Mouse (Mus musculus): ENCODE data around the gene Scgb1b30. TPM values are rescaled to one million over a fixed set of nuclear protein-coding genes. Genes with fewer than 3 reads are reported as not detected.
"Not testable (repeated sequence)": the region's sequence is repeated elsewhere in the genome, so short reads cannot be mapped to it uniquely, and the experiment has no call there.

The Scgb1b30 gene
- total RNA-seq (2021), result not detected
- long read RNA-seq, experiment 1, result 0 reads
- long read RNA-seq, experiment 2, result 0 reads

GRCm38 (mm10) chr7:34094911-34095481 lies at the start of gene Scgb1b30:
Gene Scgb1b30 (plus strand): TSS chr7:34095431.
- H3K27ac ChIP-seq, result no peak within 1 kb of the TSS
- no peak for TF ChIP-seq CTCF (IDR thresholded peaks at IDR 0.05)
- intact Hi-C loops (cut with DNase I), result no loop called here
- no peak for DNase-seq
- no peak within 1 kb of the TSS for H3K4me3 ChIP-seq

- intact Hi-C loops (cut with DNase I); DNase-seq; H3K27ac ChIP-seq; H3K4me3 ChIP-seq: not testable (repeated sequence)
These were observed 27.1 kb upstream of the Scgb1b30 start for GRCm38 (mm10) chr7:34068132-34068531.

DNA sequence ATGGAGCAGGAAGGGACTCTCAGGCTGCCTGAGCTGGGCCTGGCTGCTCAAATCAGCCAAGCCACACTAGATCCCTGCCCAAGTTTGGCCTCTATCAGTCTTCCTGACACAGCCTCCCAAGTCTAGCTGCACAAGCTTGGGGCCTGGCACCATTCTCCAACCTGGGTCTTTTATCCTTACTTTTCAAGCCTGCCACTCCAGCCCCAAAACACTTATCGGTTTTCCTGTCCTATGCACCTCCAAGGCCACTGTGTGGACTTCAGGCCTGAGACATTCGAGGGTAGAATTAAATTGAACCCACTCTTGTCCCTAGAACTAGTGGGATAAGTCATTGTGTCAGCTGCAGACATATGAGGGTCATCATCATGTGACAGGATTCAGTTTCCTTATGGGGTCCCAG lies 4.8 kb downstream of the Scgb1b30 start:
- no peak for DNase-seq
- H3K4me3 ChIP-seq, result no peak overlapping the region
- no peak for TF ChIP-seq CTCF (IDR thresholded peaks at IDR 0.05)
- intact Hi-C loops (cut with DNase I), result no loop called here
- no peak overlapping the region for H3K27ac ChIP-seq

DNA sequence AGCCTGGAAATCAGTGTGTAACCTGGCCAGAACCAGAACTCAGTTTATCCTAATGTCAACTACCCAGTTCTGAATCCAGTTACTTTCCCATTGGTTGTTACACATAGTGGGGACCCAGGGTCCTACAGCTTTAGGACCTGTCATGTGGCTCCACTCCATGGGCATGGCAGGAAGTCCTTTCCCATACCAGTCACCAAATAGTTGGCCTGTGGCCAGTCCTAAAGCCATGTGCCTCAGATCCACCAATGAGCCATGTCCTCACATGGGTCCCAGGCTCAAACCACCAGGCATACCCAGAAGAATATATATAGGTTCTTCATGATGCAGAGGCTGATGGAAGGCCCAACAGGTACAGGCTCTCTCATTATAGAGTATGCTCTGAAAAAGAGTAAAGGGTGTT lies 6.0 kb downstream of the Scgb1b30 start:
- Histone ChIP-seq H3K4me3 (no peak overlapping the region), H3K27ac (no peak overlapping the region)
- no peak for TF ChIP-seq CTCF (IDR thresholded peaks at IDR 0.05)
- intact Hi-C loops (cut with DNase I), result no loop called here
- DNase-seq, result no peak

GRCm38 (mm10) chr7:34109190-34109589 lies 14.0 kb downstream of the Scgb1b30 start:
- intact Hi-C loops (cut with DNase I), result no loop called here
- no peak for DNase-seq
- TF ChIP-seq CTCF (IDR thresholded peaks at IDR 0.05), result no peak
- Histone ChIP-seq H3K4me3 (no peak overlapping the region), H3K27ac (no peak overlapping the region)

- intact Hi-C loops (cut with DNase I), result no loop called here
- no peak for TF ChIP-seq CTCF (IDR thresholded peaks at IDR 0.05)
- DNase-seq, result no peak
These were observed 21.4 kb downstream of the Scgb1b30 start for GRCm38 (mm10) chr7:34116601-34117000.

GRCm38 (mm10) chr7:34120636-34121035 lies 25.4 kb downstream of the Scgb1b30 start:
- H3K27ac ChIP-seq; intact Hi-C loops (cut with DNase I); H3K4me3 ChIP-seq: not testable (repeated sequence)
- DNase-seq, result peak; percentile 1

More at GRCm38 (mm10) chr7:34116601-34117000, 21.4 kb downstream of the Scgb1b30 start:
- no peak overlapping the region for H3K27ac ChIP-seq
- no peak overlapping the region for H3K4me3 ChIP-seq

GRCm38 (mm10) chr7:34122987-34123720 lies 27.9 kb downstream of the Scgb1b30 start:
- no peak for DNase-seq
- intact Hi-C loops (cut with DNase I), result no loop called here
- no peak overlapping the region for H3K27ac ChIP-seq
- H3K4me3 ChIP-seq, result no peak overlapping the region
- peak; percentile 38; the same call in 1 of the 2 replicates for TF ChIP-seq CTCF (IDR thresholded peaks at IDR 0.05)

DNA sequence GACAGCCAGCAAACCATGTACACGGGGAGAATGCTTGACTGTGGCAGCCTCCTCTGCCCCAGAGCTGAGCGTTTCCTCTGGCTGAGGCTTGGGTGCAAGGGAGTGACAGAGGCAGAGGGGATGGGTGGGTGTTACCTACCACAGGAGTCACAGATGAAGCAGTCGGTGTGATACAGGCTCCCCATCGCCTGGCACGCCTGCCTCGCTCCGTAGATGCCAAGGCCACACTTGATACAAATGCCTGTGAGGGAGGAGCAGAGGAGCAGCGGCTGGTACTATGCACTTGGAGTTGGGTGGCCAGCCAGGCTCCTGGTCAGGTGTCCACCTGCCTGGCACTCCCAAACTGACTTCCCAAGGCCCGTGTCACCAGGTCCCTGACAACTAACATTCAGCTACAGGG lies 30.1 kb downstream of the Scgb1b30 start:
- TF ChIP-seq CTCF (IDR thresholded peaks at IDR 0.05), result no peak
- H3K4me3 ChIP-seq, result no peak overlapping the region
- DNase-seq, result no peak
- intact Hi-C loops (cut with DNase I), result no loop called here
- H3K27ac ChIP-seq, result no peak overlapping the region

GRCm38 (mm10) chr7:34126291-34126690 lies 31.1 kb downstream of the Scgb1b30 start:
- Histone ChIP-seq H3K4me3 (no peak overlapping the region), H3K27ac (no peak overlapping the region)
- intact Hi-C loops (cut with DNase I), result no loop called here
- no peak for DNase-seq
- no peak for TF ChIP-seq CTCF (IDR thresholded peaks at IDR 0.05)

DNA sequence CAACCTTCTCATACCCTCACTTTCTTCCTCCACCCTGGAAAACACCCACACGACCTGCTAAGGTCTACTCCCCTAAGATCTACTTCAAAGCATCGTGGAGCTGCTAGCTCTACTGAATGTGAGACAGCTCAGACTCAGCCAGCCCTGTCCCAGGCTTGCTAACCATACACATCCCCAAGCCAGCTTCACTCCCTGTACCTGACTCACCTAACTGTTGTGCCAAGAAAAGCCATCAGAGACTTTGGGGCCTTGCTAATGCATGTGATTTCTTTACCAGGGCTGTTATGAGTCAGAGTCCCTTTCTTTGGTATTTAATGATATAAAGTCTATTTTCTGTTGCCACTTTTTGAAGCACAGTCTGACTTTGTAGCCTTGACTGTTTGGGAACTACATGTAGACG lies 35.9 kb downstream of the Scgb1b30 start:
- DNase-seq, result no peak
- no peak for TF ChIP-seq CTCF (IDR thresholded peaks at IDR 0.05)
- intact Hi-C loops (cut with DNase I), result loop anchor here (5.0 kb wide), 1 partner anchor 66 kb away; the partner anchor contains the start of gene Pdcd2l
- H3K4me3 ChIP-seq, result peak overlapping the region; percentile 77
- peak overlapping the region; percentile 72 for H3K27ac ChIP-seq

DNA sequence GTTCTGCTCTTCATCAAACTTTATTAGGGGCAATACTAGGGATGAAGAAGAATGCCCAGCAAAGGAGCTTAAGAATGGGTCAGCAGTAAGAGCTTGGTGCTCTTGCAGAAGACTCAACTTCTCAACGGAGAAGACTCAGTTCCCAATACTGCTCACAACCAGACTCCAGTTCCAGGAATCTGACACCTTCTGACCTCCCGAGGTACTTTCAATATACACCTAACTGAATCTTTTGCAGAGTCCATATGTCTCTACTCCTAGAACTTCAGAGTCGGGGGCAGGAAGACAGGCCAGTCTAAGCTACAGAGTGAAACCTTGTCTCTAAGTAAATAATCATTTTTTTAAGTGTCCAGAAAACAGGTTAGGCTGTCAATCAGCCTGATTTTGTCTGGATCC lies 36.7 kb downstream of the Scgb1b30 start:
- intact Hi-C loops (cut with DNase I), result loop anchor here (5.0 kb wide), 1 partner anchor 65 kb away; the partner anchor contains the start of gene Pdcd2l
- peak overlapping the region; percentile 72 for H3K27ac ChIP-seq
- no peak for DNase-seq
- H3K4me3 ChIP-seq, result peak overlapping the region; percentile 77
- no peak for TF ChIP-seq CTCF (IDR thresholded peaks at IDR 0.05)

DNA sequence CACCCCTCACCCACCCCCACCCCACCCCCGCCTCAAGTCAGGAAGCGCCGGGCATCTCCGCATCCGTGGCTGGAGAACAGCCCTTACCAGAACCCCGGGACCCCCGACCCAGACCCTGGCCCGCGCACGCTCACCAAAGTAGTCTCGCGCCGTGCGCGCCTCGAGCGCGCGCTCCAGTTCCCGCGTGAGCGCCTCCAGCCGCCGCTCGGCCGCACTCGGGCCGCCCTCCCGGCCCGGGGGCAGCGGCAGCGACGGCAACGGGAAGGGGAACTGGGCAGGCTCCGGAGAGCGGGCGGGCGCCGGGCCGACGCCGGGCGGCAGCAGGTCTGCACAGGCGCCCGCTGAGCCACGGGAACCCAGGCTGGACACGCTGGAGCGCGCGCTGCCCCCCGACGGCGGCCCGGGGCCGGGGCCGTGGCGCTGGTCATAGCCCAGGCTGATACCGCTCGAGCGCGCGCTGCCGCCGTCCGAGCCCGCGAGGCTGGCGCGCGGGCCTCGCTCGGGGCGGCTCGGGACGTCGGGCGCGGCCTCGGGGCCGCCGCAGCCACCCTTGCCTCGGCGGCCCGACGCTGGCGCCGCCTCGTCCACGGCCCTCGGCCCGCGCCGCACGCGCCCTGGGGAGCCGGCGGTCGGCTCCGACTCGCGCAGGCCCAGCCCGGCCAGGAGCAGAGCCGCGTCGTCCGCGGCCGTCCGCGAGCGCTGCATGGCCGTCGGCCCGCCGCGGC lies 37.3 kb downstream of the Scgb1b30 start:
- no peak for TF ChIP-seq CTCF (IDR thresholded peaks at IDR 0.05)
- peak overlapping the region; percentile 72 for H3K27ac ChIP-seq
- peak; percentile 38 for DNase-seq
- peak overlapping the region; percentile 77 for H3K4me3 ChIP-seq
- intact Hi-C loops (cut with DNase I), result loop anchor here (5.0 kb wide), 1 partner anchor 65 kb away; the partner anchor contains the start of gene Pdcd2l
